Mouse (Mus musculus) limb, embryonic 15.5 days (tissue): ENCODE data around the gene Resf1. TPM values are rescaled to one million over a fixed set of nuclear protein-coding genes. Genes with fewer than 3 reads are reported as not detected.
"Not testable (repeated sequence)": the region's sequence is repeated elsewhere in the genome, so short reads cannot be mapped to it uniquely, and the experiment has no call there.

Experiments used
- ATAC-seq: fragments of 200-750 bp; cut with Nextera tagmentation; 2 replicates; pipeline ENCODE4 v1.8.0; 2017; ENCODE audit warnings: low read depth, moderate TSS enrichment; ENCODE audit not compliant: insufficient number of reproducible peaks, low FRiP score, low TSS enrichment
- H3K27ac ChIP-seq: fragments of 300-500 bp; sonication (generic); 2 replicates; pipeline ENCODE4 v1.5.1; 2015; ENCODE audit warnings: moderate library complexity, mild to moderate bottlenecking, inconsistent platforms
- H3K27me3 ChIP-seq: fragments of 300-500 bp; sonication (generic); 2 replicates; pipeline ENCODE4 v1.6.1; 2015; ENCODE audit warnings: inconsistent platforms
- H3K36me3 ChIP-seq: fragments of 300-500 bp; sonication (generic); 2 replicates; pipeline ENCODE4 v1.6.1; 2015; ENCODE audit warnings: inconsistent platforms
- H3K4me1 ChIP-seq: fragments of 300-500 bp; sonication (generic); 2 replicates; pipeline ENCODE4 v1.6.1; 2015; ENCODE audit warnings: inconsistent platforms
- H3K4me2 ChIP-seq: fragments of 300-500 bp; sonication (generic); 2 replicates; pipeline ENCODE4 v1.6.1; 2015; ENCODE audit warnings: mild to moderate bottlenecking, inconsistent platforms
- H3K4me3 ChIP-seq: fragments of 300-500 bp; sonication (generic); 2 replicates; pipeline ENCODE4 v1.5.1; 2015; ENCODE audit warnings: mild to moderate bottlenecking, inconsistent platforms
- H3K9ac ChIP-seq: fragments of 300-500 bp; sonication (generic); 2 replicates; pipeline ENCODE4 v1.6.1; 2015; ENCODE audit warnings: inconsistent platforms
- H3K9me3 ChIP-seq: fragments of 300-500 bp; sonication (generic); 2 replicates; pipeline ENCODE4 v1.6.1; 2016; ENCODE audit warnings: inconsistent platforms
- WGBS: fragments of 180-500 bp; shearing (Covaris S2); methylation state at CpG from one replicate; pipeline ENCODE4 v1.1.7; 2015; 5-methylcytosine and 5-hydroxymethylcytosine counted together
- polyA plus RNA-seq: library from polyadenylated mRNA; unstranded; fragments of >200 nt; fragmentation: Nextera tagmentation; extraction: Ambion mirVana; gene quantifications from 2 replicates; pipeline ENCODE4 v1.2.1, GENCODE M21; 2015

The Resf1 gene
- polyA plus RNA-seq, 1 experiment from 2014 or later, result 41.7 TPM

- Histone ChIP-seq H3K4me3 (no peak overlapping the region), H3K4me2 (no peak overlapping the region), H3K9ac (no peak overlapping the region), H3K27me3 (no peaks in the 10 kb centered on the region), H3K9me3 (no peaks in the 10 kb centered on the region), H3K4me1 (no peaks in the 10 kb centered on the region), H3K27ac (no peak overlapping the region), H3K36me3 (no peaks in the 10 kb centered on the region)
- ATAC-seq, result no peak
- 36% methylated on average over 4 of the region's 4 CpGs for WGBS
Measured at GRCm38 (mm10) chr6:149354826-149355495, 45.7 kb downstream of the Resf1 start.

GRCm38 (mm10) chr6:149355799-149356198 is 46.6 kb downstream of the Resf1 start:
- not testable (repeated sequence) for ATAC-seq, H3K9me3 ChIP-seq, H3K4me3 ChIP-seq, H3K27ac ChIP-seq, H3K9ac ChIP-seq, H3K36me3 ChIP-seq, H3K4me2 ChIP-seq, H3K4me1 ChIP-seq, H3K27me3 ChIP-seq
- WGBS, result 80% methylated on average over 4 of the region's 4 CpGs

- Histone ChIP-seq H3K9me3 (no peaks in the 10 kb centered on the region), H3K4me3 (no peak overlapping the region), H3K27ac (no peak overlapping the region), H3K36me3 (no peaks in the 10 kb centered on the region), H3K4me2 (no peak overlapping the region), H3K4me1 (no peaks in the 10 kb centered on the region), H3K9ac (no peak overlapping the region), H3K27me3 (no peaks in the 10 kb centered on the region)
- ATAC-seq, result no peak
Measured at GRCm38 (mm10) chr6:149357155-149357554, 47.9 kb downstream of the Resf1 start.

DNA sequence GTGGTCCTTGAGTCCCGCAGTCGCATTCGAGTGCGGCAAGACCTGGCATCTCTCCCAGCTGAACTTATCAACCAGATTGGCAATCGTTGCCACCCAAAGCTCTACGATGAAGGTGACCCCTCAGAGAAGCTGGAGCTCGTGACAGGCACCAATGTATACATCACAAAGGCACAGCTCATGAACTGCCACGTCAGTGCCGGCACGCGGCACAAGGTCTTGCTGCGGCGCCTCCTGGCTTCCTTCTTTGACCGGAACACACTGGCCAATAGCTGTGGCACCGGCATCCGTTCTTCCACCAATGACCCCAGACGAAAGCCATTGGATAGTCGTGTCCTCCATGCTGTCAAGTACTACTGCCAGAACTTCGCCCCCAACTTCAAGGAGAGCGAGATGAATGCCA is 53.3 kb downstream of the Resf1 start:
- not testable (repeated sequence) for H3K4me2 ChIP-seq, H3K9me3 ChIP-seq, H3K27ac ChIP-seq, H3K9ac ChIP-seq, ATAC-seq, H3K27me3 ChIP-seq, H3K4me3 ChIP-seq, H3K4me1 ChIP-seq, H3K36me3 ChIP-seq
- 94% methylated on average over 20 of the region's 20 CpGs for WGBS

GRCm38 (mm10) chr6:149365975-149366374 is 56.8 kb downstream of the Resf1 start:
- H3K27me3 ChIP-seq, H3K9ac ChIP-seq, ATAC-seq, H3K36me3 ChIP-seq, H3K4me2 ChIP-seq, H3K4me1 ChIP-seq, H3K27ac ChIP-seq, H3K9me3 ChIP-seq, H3K4me3 ChIP-seq: not testable (repeated sequence)
- WGBS, result 82% methylated on average over 2 of the region's 2 CpGs

GRCm38 (mm10) chr6:149366403-149366802 is 57.2 kb downstream of the Resf1 start:
- Histone ChIP-seq H3K4me1 (no peaks in the 10 kb centered on the region), H3K9ac (no peak overlapping the region), H3K4me3 (no peak overlapping the region), H3K9me3 (no peaks in the 10 kb centered on the region), H3K4me2 (no peak overlapping the region), H3K36me3 (no peaks in the 10 kb centered on the region), H3K27ac (no peak overlapping the region), H3K27me3 (no peaks in the 10 kb centered on the region)
- 60% methylated on average over 2 of the region's 2 CpGs for WGBS
- ATAC-seq, result no peak

GRCm38 (mm10) chr6:149374986-149375457 is 65.8 kb downstream of the Resf1 start:
- Histone ChIP-seq H3K27ac (no peak overlapping the region), H3K27me3 (no peaks in the 10 kb centered on the region), H3K4me2 (no peak overlapping the region), H3K4me1 (no peaks in the 10 kb centered on the region), H3K9me3 (no peaks in the 10 kb centered on the region), H3K36me3 (no peaks in the 10 kb centered on the region), H3K4me3 (no peak overlapping the region), H3K9ac (no peak overlapping the region)
- ATAC-seq, result no peak
- WGBS, result 55% methylated on average over 2 of the region's 2 CpGs

DNA sequence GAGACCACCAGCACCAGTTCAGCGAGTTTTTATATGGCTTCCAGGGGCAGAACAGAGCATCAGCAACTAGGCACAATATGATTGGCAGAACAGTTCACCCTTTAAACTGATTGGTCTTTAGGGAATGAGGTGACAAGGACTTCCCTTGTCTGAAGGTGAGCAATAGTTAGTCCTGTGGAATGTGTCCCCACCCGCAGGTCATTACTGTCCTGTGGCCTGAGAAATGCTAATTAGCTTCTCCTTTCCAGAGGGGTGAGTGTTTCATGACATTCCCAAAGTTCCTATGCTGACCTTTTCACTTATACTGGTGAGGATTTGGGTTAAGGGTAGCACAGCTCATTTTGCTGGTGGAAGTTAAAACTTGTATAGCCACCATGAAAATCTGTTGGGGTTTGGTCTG is 74.3 kb downstream of the Resf1 start:
- H3K4me3 ChIP-seq, result no peak overlapping the region
- no peak for ATAC-seq
- H3K36me3 ChIP-seq, result no peaks in the 10 kb centered on the region
- WGBS, result 61% methylated on average over 2 of the region's 2 CpGs
- no peak overlapping the region for H3K9ac ChIP-seq
- no peak overlapping the region for H3K4me2 ChIP-seq
- H3K27ac ChIP-seq, result no peak overlapping the region
- H3K9me3 ChIP-seq, result no peaks in the 10 kb centered on the region
- H3K4me1 ChIP-seq, result no peaks in the 10 kb centered on the region
- no peaks in the 10 kb centered on the region for H3K27me3 ChIP-seq

Other genes with a start within 250 kb of the Resf1 start
- gene Dennd5b, start 207.7 kb upstream of the Resf1 start, polyA plus RNA-seq, result 3.4 TPM in 2 replicates
- not detected in 2 replicates for gene Gm10203, start 179.2 kb upstream of the Resf1 start, polyA plus RNA-seq
- gene Etfbkmt, start 169.6 kb upstream of the Resf1 start, polyA plus RNA-seq, result 12.7 and 14.2 TPM in 2 replicates
- 24.1 and 24.5 TPM in 2 replicates for gene Amn1, start 120.7 kb upstream of the Resf1 start, polyA plus RNA-seq
- gene Bicd1, start 99.5 kb downstream of the Resf1 start, polyA plus RNA-seq, result 2.7 and 3.1 TPM in 2 replicates